Mouse (Mus musculus) lung, adult 2 months (tissue): ENCODE data around the gene Ces5a.

Source experiments
- CTCF ChIP-seq: fragments of 200-500 bp; IDR thresholded peaks from 2 replicates; pipeline ENCODE4 v1.5.1; 2011; ENCODE audit warnings: mild to moderate bottlenecking, low read length, control low read depth; ENCODE audit not compliant: insufficient read depth
- POLR2A ChIP-seq: fragments of 200-500 bp; IDR thresholded peaks from 2 replicates; pipeline ENCODE4 v1.6.1; 2011; ENCODE audit warnings: low read depth, mild to moderate bottlenecking, control low read depth, low read length, borderline replicate concordance; ENCODE audit errors: extremely low read depth

DNA sequence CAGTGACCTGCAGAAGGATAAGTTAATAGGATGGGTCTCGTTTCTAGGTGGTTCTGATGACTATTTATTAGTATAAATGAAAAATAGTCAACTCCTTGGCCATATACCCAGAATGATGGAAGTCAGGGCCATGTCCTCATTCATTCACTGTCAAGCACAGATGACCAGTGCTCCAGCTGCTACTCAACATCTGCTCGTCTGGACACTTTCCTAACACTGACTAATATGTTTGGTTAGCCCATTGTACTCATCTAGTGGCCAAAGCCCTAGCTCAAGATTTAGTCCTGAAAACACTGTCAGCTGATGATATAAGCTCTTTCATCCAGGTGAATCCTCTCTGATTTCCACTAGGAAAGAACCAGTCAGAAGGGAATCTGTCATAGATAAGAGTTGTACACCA lies 24.1 kb upstream of the Ces5a start:
- no peak for TF ChIP-seq CTCF
- no peak for TF ChIP-seq POLR2A
